Mouse (Mus musculus) monocyte, adult 59 days (primary cell): ENCODE results near the gene Mpzl1. TPM values are rescaled to one million over a fixed set of nuclear protein-coding genes. Genes with fewer than 3 reads are reported as not detected.

Experiments used
- total RNA-seq, 2 experiments: library from RNA; stranded (reverse); gene quantifications; one replicate each; pipeline ENCODE4 v1.2.4; 2023

The Mpzl1 gene
- total RNA-seq = 10 to 100 TPM; 19.7 to 24.7 TPM

GRCm38 (mm10) chr1:165634151-165634884, at the start of gene Mpzl1:
Mpzl1 (minus strand) TSS chr1:165634538.

Other genes starting within 250 kb of the Mpzl1 start
- gene Dcaf6, start 174.1 kb downstream of the Mpzl1 start, total RNA-seq = 10 to 100 TPM; 19.0 to 22.3 TPM
- gene Mpc2, start 173.9 kb downstream of the Mpzl1 start, total RNA-seq = 10 to 100 TPM; 45.0 to 47.2 TPM
- under 1 TPM in 1 of 2 experiments, not detected in 1; 0.47 TPM for gene Adcy10, start 149.4 kb downstream of the Mpzl1 start, total RNA-seq
- 100 to 1,000 TPM; 115 to 122 TPM for gene Rcsd1, start 75.2 kb upstream of the Mpzl1 start, total RNA-seq
- 100 to 1,000 TPM; 215 to 287 TPM for gene Creg1, start 129.2 kb upstream of the Mpzl1 start, total RNA-seq
- gene Cd247, start 154.1 kb upstream of the Mpzl1 start, total RNA-seq = 1 to 10 TPM; 1.5 TPM